Mouse (Mus musculus) erythroblast, embryonic 14.5 days (primary cell): ENCODE results near the gene Thbs4. TPM values are rescaled to one million over a fixed set of nuclear protein-coding genes. Genes with fewer than 3 reads are reported as not detected.
"Not testable (repeated sequence)": the region's sequence is repeated elsewhere in the genome, so short reads cannot be mapped to it uniquely, and the experiment has no call there.

ENCODE experiments used
- H3K27me3 ChIP-seq: 2 replicates; pipeline ENCODE4 v1.6.1; 2012; ENCODE audit warnings: inconsistent platforms; ENCODE audit not compliant: control insufficient read depth
- H3K36me3 ChIP-seq: 2 replicates; pipeline ENCODE4 v1.6.1; 2012; ENCODE audit warnings: mild to moderate bottlenecking, inconsistent platforms; ENCODE audit not compliant: control insufficient read depth
- H3K4me1 ChIP-seq: 2 replicates; pipeline ENCODE4 v1.6.1; 2012; ENCODE audit warnings: inconsistent platforms; ENCODE audit not compliant: control insufficient read depth
- H3K4me3 ChIP-seq: replicated peaks from 2 replicates; pipeline ENCODE3; 2012; ENCODE audit warnings: moderate library complexity, mild to moderate bottlenecking, inconsistent platforms
- H3K9me3 ChIP-seq: 2 replicates; pipeline ENCODE4 v1.6.1; 2012; ENCODE audit warnings: low read length, inconsistent platforms, mixed read lengths; ENCODE audit not compliant: control insufficient read depth
- GATA1 ChIP-seq: IDR thresholded peaks from 2 replicates; pipeline ENCODE4 v1.6.1; 2012; ENCODE audit warnings: low read length, inconsistent platforms, mixed read lengths
- TAL1 ChIP-seq: IDR thresholded peaks from 3 replicates; pipeline ENCODE4 v1.6.1; 2012; ENCODE audit warnings: low read length, inconsistent platforms, mixed read lengths
- polyA plus RNA-seq: library from polyadenylated mRNA; stranded (reverse); fragments of >175 nt; gene quantifications from 2 replicates; pipeline ENCODE4 v1.2.3, GENCODE M21; 2012

Thbs4 gene
- polyA plus RNA-seq = not detected in 2 replicates

- H3K4me1 ChIP-seq = no peaks in the 10 kb centered on the region
- H3K9me3 ChIP-seq = no peaks in the 10 kb centered on the region
- H3K36me3 ChIP-seq = no peaks in the 10 kb centered on the region
- TF ChIP-seq GATA1 (no peak), TAL1 (no peak)
- H3K4me3 ChIP-seq = no peak within 1 kb of the TSS
- peaks cover 35% of the 10 kb centered on the region for H3K27me3 ChIP-seq
Measured at GRCm38 (mm10) chr13:92794462-92795214, at the start of gene Thbs4. Thbs4 (minus strand) TSS chr13:92794818.

DNA sequence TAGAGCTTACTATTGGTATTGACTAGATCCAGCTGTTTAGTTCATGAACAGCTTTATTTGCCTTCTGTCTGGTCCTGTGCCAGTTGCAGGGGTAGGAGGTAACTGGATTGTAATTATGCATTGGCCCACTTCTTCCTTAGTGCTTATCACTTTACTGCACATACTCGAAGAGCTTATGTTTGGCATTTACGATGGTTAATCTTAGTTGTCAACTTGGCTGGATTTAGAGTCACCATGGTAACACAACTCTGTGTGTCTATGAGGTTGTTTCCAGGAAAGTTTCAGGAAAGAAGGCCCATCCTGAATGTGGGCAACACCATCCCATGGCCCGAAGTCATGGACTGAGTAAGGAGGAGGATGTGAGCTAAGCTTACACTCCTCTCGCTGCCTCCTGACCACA lies 38.5 kb upstream of the Thbs4 start:
- no peak overlapping the region for H3K4me3 ChIP-seq
- no peak for TF ChIP-seq GATA1
- no peak for TF ChIP-seq TAL1
- H3K27me3 ChIP-seq = no peaks in the 10 kb centered on the region; the same call in 1 of the 2 replicates
- peaks cover 2% of the 10 kb centered on the region; the same call in 1 of the 2 replicates for H3K9me3 ChIP-seq
- H3K36me3 ChIP-seq = no peaks in the 10 kb centered on the region
- no peaks in the 10 kb centered on the region for H3K4me1 ChIP-seq

DNA sequence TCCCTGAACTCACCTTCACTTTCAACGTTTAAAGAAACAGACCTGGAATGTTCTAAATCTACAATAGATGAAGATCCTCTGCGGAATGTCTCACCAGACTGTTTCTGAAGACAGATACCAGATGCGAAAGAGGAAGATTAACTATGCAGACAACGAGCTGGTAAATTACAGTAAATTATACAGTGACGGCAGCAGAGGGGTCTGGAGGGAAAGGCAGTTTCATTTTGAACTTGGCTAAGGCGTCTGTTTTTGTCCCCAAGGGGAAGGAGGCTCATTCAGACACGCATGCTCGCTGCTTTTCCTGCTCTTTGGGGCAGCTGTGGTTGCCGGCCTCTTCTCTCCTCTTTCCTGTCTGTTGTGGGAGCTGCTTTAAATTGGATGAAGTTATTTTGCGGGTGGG lies 34.2 kb upstream of the Thbs4 start:
- Histone ChIP-seq H3K9me3 (peaks cover 2% of the 10 kb centered on the region; the same call in 1 of the 2 replicates), H3K36me3 (no peaks in the 10 kb centered on the region), H3K4me1 (no peaks in the 10 kb centered on the region), H3K4me3 (no peak overlapping the region), H3K27me3 (no peaks in the 10 kb centered on the region; the same call in 1 of the 2 replicates)
- TF ChIP-seq TAL1 (no peak), GATA1 (no peak)

DNA sequence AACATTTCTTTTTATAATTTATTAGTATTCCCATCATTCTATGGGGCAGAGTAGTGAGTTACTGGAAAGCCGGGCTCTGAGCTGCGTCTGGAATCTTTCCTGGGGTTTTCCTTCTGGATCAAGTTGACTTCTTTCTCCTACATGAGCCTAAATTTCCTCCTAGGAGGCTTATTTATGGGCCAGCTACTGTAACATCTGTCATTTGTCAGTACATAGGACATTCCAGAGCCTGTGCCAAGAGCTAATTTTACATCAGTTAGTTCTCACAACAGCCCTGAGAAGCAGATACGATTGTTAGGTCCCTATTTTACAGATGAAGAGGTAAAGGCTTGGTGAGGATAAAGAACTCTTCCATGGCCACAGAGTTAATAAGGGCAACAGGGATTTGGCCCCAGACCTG lies 22.7 kb upstream of the Thbs4 start:
- Histone ChIP-seq H3K4me1 (no peaks in the 10 kb centered on the region), H3K9me3 (no peaks in the 10 kb centered on the region), H3K4me3 (no peak overlapping the region), H3K27me3 (no peaks in the 10 kb centered on the region), H3K36me3 (no peaks in the 10 kb centered on the region)
- no peak for TF ChIP-seq TAL1
- TF ChIP-seq GATA1 = no peak

DNA sequence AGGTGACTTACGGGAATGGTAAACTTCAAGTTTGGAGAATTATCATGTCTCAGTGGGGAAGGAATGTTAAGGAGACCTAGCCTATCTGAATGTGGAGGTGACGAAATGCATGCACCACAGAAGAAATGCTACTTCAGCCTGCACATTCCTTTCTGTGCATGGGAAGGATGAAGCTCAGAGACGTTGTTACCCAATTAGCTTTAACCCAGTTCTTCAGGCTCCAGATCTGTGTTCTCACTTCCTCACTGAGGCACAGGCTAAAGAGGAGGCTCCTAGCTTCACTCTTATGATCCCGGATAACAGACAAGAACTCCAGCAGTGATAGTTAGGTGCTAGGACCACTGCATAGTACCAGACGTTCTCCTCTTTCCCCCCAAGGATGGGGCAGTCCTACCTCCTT lies 21.7 kb upstream of the Thbs4 start:
- H3K4me1 ChIP-seq = no peaks in the 10 kb centered on the region

DNA sequence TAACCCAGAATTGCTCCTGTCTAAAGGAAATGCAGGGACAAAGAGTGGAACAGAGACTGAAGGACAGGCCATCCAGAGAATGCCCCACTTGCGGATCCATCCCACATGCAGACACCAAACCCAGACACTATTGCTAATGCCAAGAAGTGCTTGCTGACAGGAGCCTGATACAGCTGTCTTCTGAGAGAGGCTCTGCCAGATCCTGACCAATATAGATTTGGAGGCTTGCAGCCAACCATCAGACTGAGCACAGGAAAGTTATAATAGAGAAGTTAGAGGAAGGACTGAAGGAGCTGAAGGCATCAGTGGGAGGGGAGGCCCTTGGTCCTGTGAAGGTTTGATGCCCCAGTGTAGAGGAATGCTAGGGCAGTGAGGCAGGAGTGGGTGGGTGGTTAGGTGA lies 16.0 kb upstream of the Thbs4 start:
- not testable (repeated sequence) for H3K9me3 ChIP-seq, H3K27me3 ChIP-seq, H3K4me3 ChIP-seq, H3K4me1 ChIP-seq, H3K36me3 ChIP-seq

More for the DNA sequence above, 21.7 kb upstream of the Thbs4 start:
- no peaks in the 10 kb centered on the region for H3K9me3 ChIP-seq
- no peak for TF ChIP-seq GATA1
- no peak for TF ChIP-seq TAL1
- H3K27me3 ChIP-seq = no peaks in the 10 kb centered on the region
- H3K36me3 ChIP-seq = no peaks in the 10 kb centered on the region
- no peak overlapping the region for H3K4me3 ChIP-seq

DNA sequence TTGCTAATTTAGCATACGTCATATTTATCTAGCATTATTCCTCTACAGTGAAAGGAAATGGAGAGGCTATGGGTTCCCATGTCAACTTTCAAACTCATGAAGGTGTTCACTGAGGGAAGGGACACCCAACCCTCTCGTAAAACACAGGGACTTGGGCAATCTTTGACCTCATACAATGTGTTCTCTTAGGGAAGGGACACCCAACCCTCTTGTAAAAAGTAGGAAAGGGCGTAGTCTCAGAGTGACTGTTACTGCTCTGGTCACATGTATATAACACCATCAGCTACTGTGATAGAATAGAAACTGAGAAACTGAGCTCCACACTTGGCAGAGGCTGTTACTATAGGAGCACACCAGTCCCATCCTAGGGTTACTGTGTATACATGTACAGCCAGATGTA lies 13.2 kb upstream of the Thbs4 start:
- Histone ChIP-seq H3K27me3 (no peaks in the 10 kb centered on the region), H3K4me1 (no peaks in the 10 kb centered on the region), H3K36me3 (no peaks in the 10 kb centered on the region), H3K4me3 (no peak overlapping the region), H3K9me3 (no peaks in the 10 kb centered on the region)
- no peak for TF ChIP-seq TAL1
- TF ChIP-seq GATA1 = no peak

GRCm38 (mm10) chr13:92806785-92807184 lies 12.2 kb upstream of the Thbs4 start:
- TF ChIP-seq TAL1 (no peak), GATA1 (no peak)
- Histone ChIP-seq H3K27me3 (no peaks in the 10 kb centered on the region), H3K9me3 (no peaks in the 10 kb centered on the region)

GRCm38 (mm10) chr13:92799306-92799925 lies 4.8 kb upstream of the Thbs4 start:
- Histone ChIP-seq H3K36me3 (no peaks in the 10 kb centered on the region), H3K9me3 (no peaks in the 10 kb centered on the region), H3K4me3 (no peak overlapping the region), H3K4me1 (no peaks in the 10 kb centered on the region), H3K27me3 (peaks cover 21% of the 10 kb centered on the region)
- no peak for TF ChIP-seq TAL1
- no peak for TF ChIP-seq GATA1

More at GRCm38 (mm10) chr13:92806785-92807184, 12.2 kb upstream of the Thbs4 start:
- no peaks in the 10 kb centered on the region for H3K4me1 ChIP-seq
- no peak overlapping the region for H3K4me3 ChIP-seq
- no peaks in the 10 kb centered on the region for H3K36me3 ChIP-seq
